Mouse (Mus musculus) adrenal gland, adult 8-10 months (tissue): Measurements from ENCODE around the gene Arhgef18. TPM values are rescaled to one million over a fixed set of nuclear protein-coding genes. Genes with fewer than 3 reads are reported as not detected.

Experiments
- total RNA-seq, 4 experiments: library from RNA; stranded (reverse); gene quantifications; 2 replicates each; pipeline ENCODE4 v1.2.4; 2022

The Arhgef18 gene
- total RNA-seq, 4 experiments from 2014 or later = 44.6 to 48.1 (median 47.0) TPM

Other genes with a start within 250 kb of the Arhgef18 start
- 100 to 1,000 TPM; 139 to 174 (median 151) TPM for gene Insr, start 113.4 kb upstream of the Arhgef18 start, total RNA-seq
- under 1 TPM; 0.23 to 0.83 (median 0.28) TPM for gene A430078G23Rik, start 39.6 kb upstream of the Arhgef18 start, total RNA-seq
- gene Pex11g, start 74.7 kb downstream of the Arhgef18 start, total RNA-seq = 10 to 100 TPM; 10.4 to 20.2 (median 12.1) TPM
- gene Tex45, start 77.9 kb downstream of the Arhgef18 start, total RNA-seq = under 1 TPM in 2 of 4 experiments, not detected in 2; 0.28 to 0.46 TPM
- 10 to 100 TPM; 20.6 to 22.9 (median 21.7) TPM for gene Zfp358, start 100.1 kb downstream of the Arhgef18 start, total RNA-seq
- 10 to 100 TPM; 45.0 to 82.0 (median 60.3) TPM for gene Mcoln1, start 107.5 kb downstream of the Arhgef18 start, total RNA-seq
- 10 to 100 TPM; 49.3 to 73.9 (median 63.2) TPM for gene Pnpla6, start 122.4 kb downstream of the Arhgef18 start, total RNA-seq
- not detected for gene C330021F23Rik, start 175.0 kb downstream of the Arhgef18 start, total RNA-seq
- gene Camsap3, start 194.3 kb downstream of the Arhgef18 start, total RNA-seq = 10 to 100 TPM in 2 of 4 experiments, 1 to 10 TPM in 2; 4.7 to 15.5 (median 10.0) TPM
- 10 to 100 TPM; 37.2 to 44.3 (median 42.5) TPM for gene Xab2, start 228.3 kb downstream of the Arhgef18 start, total RNA-seq
- 100 to 1,000 TPM in 1 of 4 experiments, 10 to 100 TPM in 3; 86.7 to 108 (median 94.2) TPM for gene Pet100, start 228.5 kb downstream of the Arhgef18 start, total RNA-seq
- not detected for gene Pcp2, start 232.5 kb downstream of the Arhgef18 start, total RNA-seq
- 100 to 1,000 TPM in 2 of 4 experiments, 10 to 100 TPM in 2; 76.2 to 107 (median 99.8) TPM for gene Stxbp2, start 237.9 kb downstream of the Arhgef18 start, total RNA-seq